Mouse (Mus musculus) cerebellum, adult 9-11 months (tissue): Measurements from ENCODE around the gene Tmem178.

Experiments
- DNase-seq: peaks from one replicate; pipeline ENCODE4 v3.0.0; 2022

The Tmem178 gene

DNA sequence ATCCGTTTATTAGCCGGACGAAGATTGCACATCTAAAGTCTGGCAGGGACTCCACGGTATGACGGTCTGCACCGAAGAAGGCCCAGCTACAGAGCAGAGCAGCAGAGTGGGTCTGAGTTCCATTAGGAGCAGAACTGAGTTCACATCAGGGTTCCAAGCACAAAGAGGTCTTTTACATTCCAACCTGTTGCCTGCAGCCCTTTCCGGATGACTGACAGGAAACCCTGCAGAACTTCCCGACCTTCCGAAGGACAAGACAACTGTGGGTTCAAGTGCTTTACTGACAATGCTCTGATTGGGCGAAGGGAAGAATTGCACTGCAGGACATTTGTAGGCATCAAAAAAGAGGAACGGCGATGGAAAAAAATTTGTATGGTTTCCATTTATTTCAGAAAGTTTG is 56.6 kb downstream of the Tmem178 start:
- DNase-seq: no peak

DNA sequence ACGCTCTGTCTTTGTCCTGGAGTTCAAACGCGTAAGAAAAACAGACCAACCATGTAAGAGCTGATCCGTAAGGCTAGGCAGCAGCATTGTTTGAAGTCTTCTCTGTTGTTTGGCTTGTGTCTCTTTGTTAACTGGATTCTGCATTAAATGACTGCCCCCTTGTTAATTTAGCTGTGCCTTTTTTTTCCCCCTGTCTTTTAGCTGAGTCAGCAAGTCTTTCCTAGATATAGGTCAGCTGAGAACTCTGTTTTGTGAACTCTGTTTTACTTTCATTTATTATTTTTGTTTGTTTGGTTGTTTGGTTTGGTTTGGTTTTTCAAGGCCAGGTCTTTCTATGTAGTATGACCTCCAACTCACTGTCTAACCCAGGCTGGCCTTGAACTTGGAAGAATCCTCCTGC is 57.2 kb downstream of the Tmem178 start:
- DNase-seq: no peak

DNA sequence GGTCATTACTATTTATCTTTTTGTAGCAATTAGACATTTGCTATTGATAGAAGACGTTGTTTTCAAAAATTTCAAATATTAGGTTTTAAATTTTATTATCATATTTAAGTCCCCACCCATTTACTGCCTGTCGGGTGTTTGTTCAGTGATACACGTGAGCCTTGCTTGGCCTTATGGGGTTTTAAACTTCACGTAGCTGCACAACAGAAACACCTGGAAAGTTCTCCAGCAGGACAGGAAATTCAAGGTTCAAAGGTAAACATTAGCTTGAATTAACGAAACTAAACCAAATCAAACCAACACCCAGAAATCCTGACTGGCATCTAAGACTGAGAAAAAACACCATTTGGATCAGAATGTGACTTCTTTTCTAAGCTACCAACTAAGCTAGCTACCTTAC is 57.7 kb downstream of the Tmem178 start:
- DNase-seq: no peak

DNA sequence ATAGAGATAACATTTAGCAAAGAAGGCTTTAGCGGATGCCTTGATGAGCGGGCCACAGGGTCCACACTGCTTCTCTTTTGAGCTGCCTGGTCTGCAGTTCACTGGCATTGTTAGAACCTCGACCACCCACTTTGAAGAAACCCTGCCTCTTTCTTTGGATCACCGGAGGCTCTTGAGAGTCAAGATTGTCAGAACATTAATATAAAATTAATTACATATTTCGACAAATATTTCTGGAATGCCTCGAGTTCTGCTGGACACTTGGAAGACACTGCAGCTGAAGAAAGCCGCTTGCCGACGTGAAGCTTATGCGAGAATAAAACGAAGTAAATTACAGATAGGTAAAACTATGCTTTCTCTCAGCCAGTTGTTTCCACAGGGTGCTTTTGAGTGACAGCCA is 60.0 kb downstream of the Tmem178 start:
- DNase-seq: no peak

DNA sequence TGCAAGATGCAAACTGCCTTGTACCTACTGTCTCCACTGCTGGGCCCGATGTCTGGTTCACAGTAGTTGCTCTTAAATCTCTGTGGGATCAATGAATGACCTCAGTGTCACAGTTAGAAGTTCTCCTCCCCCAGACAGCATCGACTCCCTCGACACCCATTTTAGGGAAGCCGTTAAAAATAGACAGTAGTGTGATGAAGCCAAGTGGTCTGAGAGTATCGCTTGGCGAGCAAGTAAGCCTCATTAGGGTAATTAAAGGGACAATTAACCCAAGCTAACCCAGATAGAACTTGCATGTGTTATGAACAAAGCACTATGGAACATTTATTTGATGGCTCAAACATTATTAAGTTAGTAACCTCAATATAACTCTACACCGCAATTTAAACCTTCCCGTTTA is 60.9 kb downstream of the Tmem178 start:
- no peak for DNase-seq

DNA sequence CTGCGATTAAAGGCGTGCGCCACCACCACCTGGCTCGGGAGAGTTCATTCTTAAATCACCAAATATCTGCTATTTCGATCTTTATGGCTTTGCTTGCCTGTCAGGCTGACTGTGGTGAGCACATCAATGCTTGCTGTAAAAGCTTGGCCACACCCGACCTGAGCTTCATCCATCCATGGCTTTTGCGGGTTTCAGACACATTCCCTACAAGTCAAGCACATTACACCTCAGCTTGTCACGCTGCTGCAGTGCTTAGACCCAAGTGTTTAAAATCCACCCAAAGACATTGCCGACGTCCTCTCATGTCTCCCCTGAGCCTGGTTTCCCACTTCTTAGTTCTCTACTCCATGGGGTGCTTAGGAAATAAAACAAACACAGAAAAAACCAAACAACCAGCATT is 64.7 kb downstream of the Tmem178 start:
- no peak for DNase-seq

DNA sequence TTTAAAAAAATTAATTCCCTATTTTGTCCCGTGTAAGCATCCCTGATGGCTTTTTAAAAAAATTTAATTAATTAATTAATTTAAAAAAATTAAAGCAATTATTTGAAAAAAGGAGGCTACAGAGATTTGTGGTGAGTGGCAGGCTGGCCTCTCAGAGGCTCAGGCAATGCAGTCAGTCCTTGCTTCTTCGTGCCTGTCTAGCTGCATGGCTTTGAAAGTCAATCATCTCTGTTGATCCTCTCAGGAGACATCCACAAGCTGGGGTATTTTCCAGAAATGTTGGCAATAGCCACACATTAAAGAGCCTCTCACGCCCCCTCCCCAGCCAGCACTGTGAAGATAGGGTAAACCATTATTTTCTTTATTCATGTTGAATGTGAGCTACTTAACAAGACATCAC is 65.8 kb downstream of the Tmem178 start:
- no peak for DNase-seq

DNA sequence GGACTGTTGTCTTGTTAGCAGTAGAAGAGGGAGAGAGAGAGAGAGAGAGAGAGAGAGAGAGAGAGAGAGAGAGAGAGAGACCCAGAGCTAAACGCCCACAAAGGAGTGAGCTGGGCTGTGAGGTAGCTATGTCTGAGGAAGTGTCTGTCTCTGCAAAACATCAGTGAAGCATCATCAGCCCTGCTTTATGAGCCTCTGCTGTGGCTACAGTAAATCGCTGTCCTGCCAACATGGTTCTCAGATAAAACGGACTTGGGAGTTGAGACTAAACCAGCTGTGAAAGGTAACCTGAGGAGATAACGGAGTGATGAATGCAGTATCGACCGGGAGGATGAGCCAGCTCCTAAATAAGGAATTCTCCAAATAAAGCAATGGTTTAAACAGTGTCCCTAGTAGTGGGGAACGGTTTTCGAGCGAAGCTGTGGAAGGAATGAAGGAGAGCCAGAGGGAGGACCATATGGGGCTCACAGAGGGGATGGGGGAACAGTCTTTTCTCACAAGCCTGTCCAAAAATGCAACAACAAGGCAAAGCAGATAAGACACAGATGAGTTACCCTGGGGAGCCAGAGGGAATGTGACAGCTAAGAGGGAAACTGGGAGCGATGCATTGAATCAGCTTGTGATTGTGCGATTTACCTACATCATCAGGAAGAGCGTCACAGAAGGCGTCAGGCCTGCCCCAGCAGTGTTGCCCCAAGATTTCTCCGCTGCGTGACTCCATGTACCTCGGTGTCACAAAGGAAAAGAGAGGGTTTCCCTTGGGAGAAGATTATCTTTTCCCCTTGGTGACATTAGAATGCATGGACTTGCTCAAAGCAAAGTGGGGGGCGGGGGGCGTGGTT is 66.6 kb downstream of the Tmem178 start:
- DNase-seq: no peak

DNA sequence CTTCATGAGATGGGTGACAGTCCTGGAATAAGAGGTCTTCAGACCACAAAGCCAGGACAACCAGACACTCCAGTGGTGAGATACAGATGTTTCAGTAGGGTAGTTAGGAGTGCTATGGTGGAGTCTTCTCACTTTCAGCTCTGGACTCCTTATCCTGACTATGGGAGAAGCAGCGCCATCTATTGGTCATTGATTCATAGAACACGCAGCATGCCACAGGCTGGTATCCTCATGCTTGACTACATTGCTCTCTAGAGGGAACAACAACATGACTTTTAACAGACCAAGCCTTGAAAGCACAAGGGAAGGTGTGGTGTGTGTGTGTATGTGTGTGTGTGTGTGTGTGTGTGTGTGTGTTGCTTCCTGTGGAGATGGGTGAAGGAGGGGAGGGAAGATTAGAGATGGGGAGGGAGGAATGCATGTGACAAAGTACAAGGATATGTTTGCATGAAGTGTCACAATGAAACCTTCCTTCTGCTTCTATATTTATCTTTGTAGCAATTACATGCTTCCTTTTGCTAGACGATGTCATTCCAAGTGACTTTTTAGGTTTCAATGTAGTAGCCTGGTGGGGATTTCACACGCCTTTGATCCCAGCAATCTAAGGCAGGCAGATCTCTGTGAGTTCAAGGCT is 71.5 kb downstream of the Tmem178 start:
- DNase-seq: peak; percentile 65

DNA sequence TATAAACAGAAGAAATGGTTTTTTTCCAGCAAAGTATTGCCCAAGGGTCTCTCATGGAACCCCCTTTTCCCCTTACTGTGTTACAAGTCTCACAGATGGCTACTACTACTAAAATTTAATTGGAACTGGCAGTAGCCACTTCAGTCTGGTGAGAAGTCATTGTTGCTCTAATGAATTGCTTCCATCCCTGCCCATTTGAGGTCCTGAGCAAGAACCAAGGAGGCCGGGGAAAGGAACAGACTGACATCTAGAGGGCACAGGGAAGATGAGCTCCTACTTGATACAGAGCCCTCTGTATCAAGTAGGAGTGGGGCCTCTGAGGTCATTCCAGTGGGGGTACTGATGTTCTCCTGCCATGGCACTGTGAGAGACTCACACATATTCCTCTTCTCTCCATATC is 72.7 kb downstream of the Tmem178 start:
- DNase-seq: peak; percentile 40

DNA sequence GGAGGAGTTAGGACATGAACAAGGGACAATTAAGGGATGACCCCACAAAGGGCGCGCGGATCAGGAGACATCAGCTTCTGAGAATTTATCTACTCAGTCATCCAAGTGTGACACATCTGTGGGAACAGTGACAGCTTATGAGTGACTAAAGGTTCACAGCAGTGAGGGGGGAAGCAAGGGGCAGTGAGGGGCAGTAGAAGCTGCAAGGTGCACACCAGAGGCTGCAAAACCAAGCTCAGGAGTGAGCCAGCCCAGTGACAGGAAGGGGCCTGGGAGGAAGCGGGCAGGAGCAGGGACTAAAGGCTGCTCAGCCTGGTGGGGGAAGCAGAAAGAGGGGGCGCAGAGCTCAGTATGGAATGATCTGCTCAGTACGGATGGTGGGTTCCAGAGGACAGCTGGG is 82.9 kb downstream of the Tmem178 start:
- no peak for DNase-seq

DNA sequence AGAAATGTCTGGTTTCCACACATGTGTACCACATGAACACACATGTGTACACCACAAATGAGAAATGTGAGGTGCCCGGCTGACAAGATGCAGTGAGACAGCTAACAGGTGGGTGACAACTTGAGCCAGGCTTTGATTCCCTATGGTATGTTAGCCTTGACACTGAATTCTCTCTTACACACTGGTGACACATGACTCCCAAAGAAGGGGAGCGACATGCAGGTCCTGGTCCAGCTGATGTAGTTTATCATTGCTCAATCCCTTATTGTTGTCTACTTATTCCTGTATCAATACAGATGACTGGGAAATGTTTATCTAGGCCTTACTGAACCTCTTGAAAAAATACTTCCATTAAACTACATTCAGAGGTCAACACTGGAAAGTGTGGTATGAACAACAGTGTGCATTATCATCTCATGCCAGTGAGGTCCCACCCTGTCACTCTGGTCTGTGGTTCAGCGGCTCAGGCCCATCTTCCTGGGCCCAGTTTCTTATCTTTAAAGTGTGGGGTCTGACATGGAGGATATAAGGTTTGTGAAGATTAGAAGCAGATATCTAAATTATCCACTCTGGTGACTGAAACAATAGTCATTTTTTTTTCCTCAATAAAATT is 87.5 kb downstream of the Tmem178 start:
- no peak for DNase-seq

DNA sequence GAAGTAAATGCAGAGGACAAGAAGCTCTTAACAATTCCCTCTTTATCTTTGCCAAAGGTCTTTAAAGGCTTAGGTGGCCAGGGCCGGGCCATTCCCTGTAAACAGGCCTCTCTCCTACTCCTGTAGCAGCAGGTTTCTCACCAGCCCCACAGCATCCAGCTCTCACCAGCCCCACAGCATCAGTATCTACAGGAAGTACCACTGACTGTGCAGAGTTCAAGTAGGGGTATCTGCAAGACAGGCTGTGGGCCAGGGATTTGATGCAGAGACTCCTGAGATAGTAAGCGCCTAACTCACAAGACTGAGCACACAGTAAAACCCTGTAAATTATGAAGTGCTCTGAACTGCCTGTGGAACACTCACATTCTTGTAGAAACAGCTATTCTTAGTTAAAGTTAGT is 88.5 kb downstream of the Tmem178 start:
- no peak for DNase-seq

DNA sequence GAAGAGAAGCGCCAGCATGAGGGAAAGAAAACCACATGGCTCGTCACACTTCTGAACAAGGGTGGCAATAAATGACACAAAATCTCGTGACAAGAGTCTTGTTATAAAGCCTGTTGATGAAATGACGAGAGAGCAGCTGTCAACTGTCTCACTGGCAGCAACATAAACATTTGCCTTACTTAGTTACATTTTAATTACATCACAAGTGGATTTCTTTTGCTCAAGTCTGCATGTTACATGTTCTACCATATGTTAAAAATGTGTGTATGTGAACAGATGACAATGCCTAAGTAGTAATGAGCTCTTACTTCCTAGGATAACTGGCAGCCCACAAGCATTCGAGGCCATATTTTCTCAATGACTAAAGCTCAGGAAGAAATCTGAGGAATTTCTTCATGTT is 90.9 kb downstream of the Tmem178 start:
- DNase-seq: no peak

DNA sequence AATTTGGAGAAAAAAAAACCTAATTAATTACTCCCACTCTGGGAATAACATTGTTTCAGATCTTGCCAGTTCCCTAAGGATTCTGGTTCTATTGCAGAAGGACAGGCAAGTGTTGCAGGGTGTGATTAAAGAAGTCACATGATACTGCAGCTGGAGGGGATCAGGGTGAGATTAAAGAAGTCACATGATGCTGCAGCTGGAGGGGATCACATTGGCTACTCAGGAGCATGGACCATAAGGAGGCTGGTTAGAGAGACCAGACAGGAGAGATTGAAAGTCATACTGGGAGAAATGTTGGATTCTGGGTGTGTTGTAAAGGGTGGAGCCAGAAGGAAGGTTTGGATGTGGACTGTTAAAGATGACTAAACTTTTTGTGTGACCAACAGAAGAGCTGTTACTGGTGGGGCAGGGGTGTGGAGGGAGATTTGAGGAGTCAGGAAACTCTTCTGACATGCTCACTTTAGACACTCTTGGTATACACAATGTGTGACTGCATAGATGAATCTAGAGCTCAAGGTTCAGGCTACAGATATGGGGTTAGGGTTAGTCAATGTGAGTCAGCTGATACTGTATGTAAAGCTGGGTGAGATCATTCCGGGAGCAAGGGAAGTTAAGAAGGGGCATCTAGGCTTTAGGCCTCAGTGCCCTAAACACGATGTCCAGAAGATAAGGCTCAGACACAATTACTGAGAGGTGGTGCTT is 94.4 kb downstream of the Tmem178 start:
- DNase-seq: no peak

DNA sequence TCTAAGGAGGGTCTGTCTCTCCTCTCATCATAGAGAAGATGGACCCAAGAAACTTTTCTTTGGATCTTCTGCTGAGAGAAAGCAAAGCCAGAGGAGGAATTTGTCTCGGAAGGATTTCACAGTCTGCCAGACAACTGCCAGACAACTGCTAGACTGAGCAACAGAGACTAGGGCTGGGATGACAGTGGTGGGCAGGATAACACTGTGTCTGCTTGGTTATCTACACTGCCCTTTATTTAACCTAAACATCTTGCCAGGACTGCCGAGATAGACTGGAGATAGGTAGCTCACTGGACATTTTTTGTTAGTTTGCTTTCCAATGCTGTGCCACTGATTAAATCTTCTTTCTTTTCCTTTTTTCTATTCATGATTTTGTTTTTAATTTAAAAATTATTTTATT is 97.2 kb downstream of the Tmem178 start:
- no peak for DNase-seq

DNA sequence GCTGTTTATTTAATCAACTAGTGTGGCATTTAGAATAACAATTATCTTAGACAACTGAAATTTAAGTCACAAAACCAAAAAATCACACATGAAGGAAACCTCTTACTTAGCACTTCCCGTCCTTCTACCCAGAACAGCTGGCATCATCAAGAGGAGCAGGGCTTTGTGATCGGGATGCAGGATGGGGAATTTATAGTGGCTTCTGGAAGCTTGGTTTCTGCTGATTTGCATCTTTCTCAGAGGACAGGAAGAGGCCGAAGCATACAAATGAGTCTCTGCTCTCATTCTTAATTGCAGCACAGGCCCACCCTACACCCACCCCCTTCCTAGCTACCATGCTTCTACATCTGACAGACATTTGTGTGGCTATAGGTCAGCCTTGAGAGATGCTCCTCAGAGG is 99.9 kb downstream of the Tmem178 start:
- no peak for DNase-seq

DNA sequence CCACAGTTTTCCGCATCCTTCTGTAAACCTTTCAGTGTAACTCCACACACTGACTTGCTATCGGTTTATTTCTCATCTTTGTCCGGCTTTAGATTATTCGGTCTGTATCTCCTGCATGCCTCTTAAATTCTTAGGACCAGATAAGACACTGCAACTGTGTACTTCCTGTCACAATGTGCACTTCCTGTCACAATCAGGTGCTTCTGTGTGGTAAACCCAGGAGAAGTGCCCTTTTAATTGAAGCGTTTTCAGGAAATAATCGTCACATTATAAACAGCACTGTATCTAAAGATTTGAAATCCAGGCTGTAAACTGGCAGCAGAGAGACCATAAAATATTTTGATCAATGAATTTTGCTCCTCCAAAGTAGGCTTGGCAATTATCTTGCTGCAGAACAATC is 100.7 kb downstream of the Tmem178 start:
- DNase-seq: no peak

DNA sequence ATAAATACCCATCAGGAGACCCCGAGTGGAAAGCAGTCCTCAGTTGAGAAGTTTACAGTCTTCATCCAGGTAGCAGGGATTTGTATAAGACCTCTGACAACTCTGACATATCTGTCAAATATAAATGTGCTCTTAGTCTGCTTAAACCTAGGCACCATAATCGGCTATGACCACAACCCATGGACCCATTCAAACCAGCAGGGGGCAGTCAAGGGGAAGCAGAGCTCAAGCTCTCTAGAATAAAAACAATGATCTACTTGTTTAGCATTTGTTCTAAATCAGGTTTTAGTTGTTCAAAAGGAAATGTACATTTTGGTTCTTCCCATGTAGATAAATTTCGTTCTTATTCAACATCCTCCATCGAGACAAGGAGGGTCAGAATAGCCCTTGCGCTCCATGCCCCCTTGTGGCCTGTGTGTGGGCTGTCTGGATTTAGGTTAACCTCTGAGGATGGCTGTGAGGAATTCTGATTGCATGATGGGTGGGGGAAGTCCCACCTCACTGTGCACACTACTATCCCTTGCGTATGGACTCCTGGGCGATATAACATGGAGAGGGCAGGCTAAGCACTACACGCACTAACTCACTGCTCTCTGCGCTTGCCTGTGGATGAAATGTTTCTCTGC is 101.2 kb downstream of the Tmem178 start:
- DNase-seq: no peak

DNA sequence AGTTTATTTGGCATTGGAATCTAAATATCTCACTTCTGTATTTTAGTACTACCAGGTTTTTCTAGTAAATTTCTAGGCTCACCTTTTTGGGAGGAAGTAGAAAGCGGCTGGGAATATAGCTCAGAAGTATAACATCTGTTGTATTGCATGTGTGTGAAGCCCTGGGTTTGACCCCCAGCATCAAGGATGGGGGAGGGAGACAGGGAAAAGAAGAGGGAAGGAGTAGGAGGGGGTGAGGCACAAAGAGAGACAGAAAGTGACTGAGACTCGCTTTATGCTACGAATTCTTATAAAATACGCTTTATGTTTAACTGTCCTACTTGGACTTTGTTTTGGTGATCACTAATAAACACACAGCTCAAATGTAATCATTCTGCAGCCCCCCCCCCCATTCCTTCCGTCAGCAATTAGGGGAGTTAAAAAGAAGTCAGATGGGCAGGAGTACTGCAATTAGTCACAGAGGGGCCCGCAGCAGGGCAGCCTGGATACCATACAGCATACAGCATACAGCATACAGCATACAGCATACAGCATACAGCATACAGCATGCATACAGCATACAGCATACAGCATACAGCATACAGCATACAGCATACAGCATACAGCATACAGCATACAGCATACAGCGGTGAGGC is 103.6 kb downstream of the Tmem178 start:
- DNase-seq: no peak
